Mouse (Mus musculus) CH12.LX (cell line): Measurements from ENCODE around the gene Zim1. TPM values are rescaled to one million over a fixed set of nuclear protein-coding genes. Genes with fewer than 3 reads are reported as not detected.

ENCODE experiments used
- DNase-seq: peaks from one replicate; pipeline ENCODE4 v3.0.0-alpha.2; 2013; ENCODE audit errors: extremely low read depth
- H3K27ac ChIP-seq: 2 replicates; pipeline ENCODE4 v1.5.1; 2012; ENCODE audit warnings: low read depth, mild to moderate bottlenecking, control low read depth, moderate library complexity; ENCODE audit not compliant: insufficient read depth
- H3K27me3 ChIP-seq: replicated peaks from 2 replicates; pipeline ENCODE3; 2012; ENCODE audit warnings: inconsistent platforms
- H3K36me3 ChIP-seq, 2 experiments: replicated peaks in 1 of 2; 2 replicates each; pipeline versions ENCODE3 to v1.6.1; 2012; ENCODE audit warnings: inconsistent platforms in 1 of 2, low read length in 1 of 2, mild to moderate bottlenecking in 1 of 2, mixed read lengths in 1 of 2, moderate library complexity in 1 of 2; ENCODE audit not compliant: control insufficient read depth in 1 of 2, insufficient read depth in 1 of 2
- H3K4me1 ChIP-seq, 2 experiments: 2 replicates each; pipeline ENCODE4 v1.6.1; 2012; ENCODE audit warnings: inconsistent platforms in 1 of 2, moderate library complexity in 1 of 2; ENCODE audit not compliant: insufficient read depth in 2 of 2, control insufficient read depth in 1 of 2
- H3K4me2 ChIP-seq: 2 replicates; pipeline ENCODE4 v1.6.1; 2012; ENCODE audit warnings: low read depth, mild to moderate bottlenecking, control low read depth; ENCODE audit not compliant: poor library complexity, insufficient read depth, severe bottlenecking
- H3K4me3 ChIP-seq, 3 experiments: fragments of 150-350 bp in 1 of 3; sonication (generic) in 1 of 3; replicated peaks in 1 of 3; 2 replicates each; pipeline versions ENCODE3 to v1.5.1; 2011 to 2012; ENCODE audit warnings: low read depth in 2 of 3, low read length in 2 of 3, mild to moderate bottlenecking in 2 of 3, moderate library complexity in 2 of 3, control low read depth in 1 of 3, improper control_type of control experiment in 1 of 3, inconsistent platforms in 1 of 3, mixed read lengths in 1 of 3; ENCODE audit not compliant: poor library complexity in 1 of 3
- H3K79me2 ChIP-seq: replicated peaks from 2 replicates; pipeline ENCODE4 v1.6.1; 2012; ENCODE audit warnings: mild to moderate bottlenecking, moderate library complexity; ENCODE audit not compliant: control insufficient read depth, poor library complexity, insufficient read depth, severe bottlenecking; ENCODE audit errors: extremely low read depth
- H3K9ac ChIP-seq: 2 replicates; pipeline ENCODE4 v1.6.1; 2012; ENCODE audit warnings: low read depth, mild to moderate bottlenecking, control low read depth, moderate library complexity; ENCODE audit not compliant: insufficient read depth
- H3K9me3 ChIP-seq: replicated peaks from 2 replicates; pipeline ENCODE3; 2012; ENCODE audit warnings: low read length, inconsistent platforms, mixed read lengths
- GABPA ChIP-seq: IDR thresholded peaks from 2 replicates; pipeline ENCODE4 v1.6.1; 2012; ENCODE audit warnings: low read depth, low read length, improper control_type of control experiment, inconsistent platforms; ENCODE audit not compliant: insufficient replicate concordance
- HCFC1 ChIP-seq: IDR thresholded peaks from 2 replicates; pipeline ENCODE4 v1.6.1; 2012; ENCODE audit warnings: low read depth, mild to moderate bottlenecking, inconsistent platforms, low read length, improper control_type of control experiment
- SMC3 ChIP-seq: IDR thresholded peaks from 2 replicates; pipeline ENCODE4 v1.6.1; 2011; ENCODE audit warnings: low read depth, low read length, improper control_type of control experiment
- UBTF ChIP-seq: IDR thresholded peaks from 2 replicates; pipeline ENCODE4 v1.6.1; 2012; ENCODE audit warnings: low read depth, mild to moderate bottlenecking, inconsistent platforms, low read length, improper control_type of control experiment, moderate library complexity
- dilution Hi-C: fragments of 300-500 bp; cut with MboI; formaldehyde crosslinking; loops from 2 replicates; pipeline ENCODE4 v1.14.3; 2020; ENCODE audit warnings: low sequenced_read_pairs; ENCODE audit not compliant: extremely low pct_unique_long_range_greater_than_20kb, extremely low pct_ligation_motif_present
- in situ Hi-C: fragments of 300-500 bp; cut with MboI; formaldehyde crosslinking; loops from 3 replicates; pipeline ENCODE4 v1.14.3; 2019; ENCODE audit warnings: low sequenced_read_pairs, low pct_ligation_motif_present, low pct_unique_long_range_greater_than_20kb, mixed read lengths
- polyA plus RNA-seq: library from polyadenylated mRNA; unstranded; fragments of >175 nt; gene quantifications from 2 replicates; pipeline ENCODE4 v1.2.1, GENCODE M21; 2012; ENCODE audit warnings: low read depth; ENCODE audit not compliant: insufficient read length
- total RNA-seq, 2 experiments: library from RNA; depleted of rRNA; stranded (reverse); fragments of 300-350 nt in 1 of 2; fragments of >200 nt in 1 of 2; gene quantifications; 2 replicates each; pipeline ENCODE4 v1.2.3; 2012 to 2014

Zim1 gene
- total and polyA plus RNA-seq, 3 experiments: not detected

DNA sequence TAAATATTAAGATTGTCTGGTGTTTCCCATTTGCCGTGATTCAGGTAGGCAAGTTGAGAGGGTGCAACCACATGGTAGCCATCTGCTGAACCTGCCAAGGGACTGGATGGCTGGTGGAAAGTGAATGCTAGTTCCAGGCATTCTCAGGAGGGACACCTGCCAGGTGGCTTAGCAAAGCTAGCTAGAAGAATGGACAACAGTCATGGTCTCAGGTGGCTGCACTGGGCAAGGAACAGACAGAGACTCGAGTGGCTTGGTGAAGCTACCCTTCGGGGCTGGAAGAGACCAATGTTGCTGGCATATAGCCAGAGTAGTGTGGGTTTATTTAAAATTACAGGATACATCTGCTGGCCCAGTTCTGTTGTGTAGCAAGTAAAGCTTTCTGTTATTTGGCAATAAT is 60.4 kb downstream of the Zim1 start:
- peaks cover 54% of the 10 kb centered on the region for H3K9me3 ChIP-seq
- H3K79me2 ChIP-seq: no peaks in the 10 kb centered on the region
- DNase-seq: no peak
- in situ Hi-C loops: no loop called here
- TF ChIP-seq GABPA (no peak), HCFC1 (no peak), SMC3 (no peak), UBTF (no peak)
- no peak overlapping the region for H3K4me3 ChIP-seq
- no peaks in the 10 kb centered on the region for H3K36me3 ChIP-seq
- no peak overlapping the region for H3K27ac ChIP-seq
- H3K9ac ChIP-seq: no peak overlapping the region
- dilution Hi-C loops: no loop called here
- no peaks in the 10 kb centered on the region for H3K27me3 ChIP-seq
- no peaks in the 10 kb centered on the region for H3K4me1 ChIP-seq
- H3K4me2 ChIP-seq: no peak overlapping the region

Other genes starting within 250 kb of the Zim1 start
- gene Olfr1336, start 240.3 kb downstream of the Zim1 start, total RNA-seq (2012; rRNA removed): not detected in 2 replicates
- gene Olfr1336, start 240.3 kb downstream of the Zim1 start, total RNA-seq (2014; rRNA removed): not detected in 2 replicates
- not detected in 2 replicates for gene Olfr1336, start 240.3 kb downstream of the Zim1 start, polyA plus RNA-seq
- not detected in 2 replicates for gene Olfr1346, start 229.3 kb downstream of the Zim1 start, total RNA-seq (2012; rRNA removed)
- not detected in 2 replicates for gene Olfr1346, start 229.3 kb downstream of the Zim1 start, total RNA-seq (2014; rRNA removed)
- not detected in 2 replicates for gene Olfr1346, start 229.3 kb downstream of the Zim1 start, polyA plus RNA-seq
- gene Olfr5, start 209.5 kb downstream of the Zim1 start, total RNA-seq (2012; rRNA removed): not detected in 2 replicates
- not detected in 2 replicates for gene Olfr5, start 209.5 kb downstream of the Zim1 start, total RNA-seq (2014; rRNA removed)
- gene Olfr5, start 209.5 kb downstream of the Zim1 start, polyA plus RNA-seq: not detected in 2 replicates
- gene Olfr1347, start 196.7 kb downstream of the Zim1 start, total RNA-seq (2012; rRNA removed): not detected in 2 replicates
- not detected in 2 replicates for gene Olfr1347, start 196.7 kb downstream of the Zim1 start, total RNA-seq (2014; rRNA removed)
- gene Olfr1347, start 196.7 kb downstream of the Zim1 start, polyA plus RNA-seq: not detected in 2 replicates
- not detected in 2 replicates for gene Olfr1348, start 187.7 kb downstream of the Zim1 start, total RNA-seq (2012; rRNA removed)
- gene Olfr1348, start 187.7 kb downstream of the Zim1 start, total RNA-seq (2014; rRNA removed): not detected in 2 replicates
- not detected in 2 replicates for gene Olfr1348, start 187.7 kb downstream of the Zim1 start, polyA plus RNA-seq
- gene Olfr1349, start 173.5 kb downstream of the Zim1 start, total RNA-seq (2012; rRNA removed): not detected in 2 replicates
- gene Olfr1349, start 173.5 kb downstream of the Zim1 start, total RNA-seq (2014; rRNA removed): not detected in 2 replicates
- gene Olfr1349, start 173.5 kb downstream of the Zim1 start, polyA plus RNA-seq: not detected in 2 replicates
- gene Olfr1350, start 131.6 kb downstream of the Zim1 start, total RNA-seq (2012; rRNA removed): not detected in 2 replicates
- gene Olfr1350, start 131.6 kb downstream of the Zim1 start, total RNA-seq (2014; rRNA removed): not detected in 2 replicates
- gene Olfr1350, start 131.6 kb downstream of the Zim1 start, polyA plus RNA-seq: not detected in 2 replicates
- gene Peg3, start 34.0 kb upstream of the Zim1 start, total RNA-seq (2012; rRNA removed): not detected in 2 replicates
- not detected in 2 replicates for gene Peg3, start 34.0 kb upstream of the Zim1 start, total RNA-seq (2014; rRNA removed)
- not detected in 2 replicates for gene Peg3, start 34.0 kb upstream of the Zim1 start, polyA plus RNA-seq
- gene Usp29, start 34.1 kb upstream of the Zim1 start, total RNA-seq (2012; rRNA removed): not detected in 2 replicates
- gene Usp29, start 34.1 kb upstream of the Zim1 start, total RNA-seq (2014; rRNA removed): not detected in 2 replicates
- not detected in 2 replicates for gene Usp29, start 34.1 kb upstream of the Zim1 start, polyA plus RNA-seq